Mouse (Mus musculus): ENCODE measurements around the gene Gm28539.

- no peak for TF ChIP-seq POU5F1 (IDR thresholded peaks at IDR 0.05; ENCODE audit: borderline replicate concordance, low read length)
- no peak for TF ChIP-seq CTCF (conservative IDR thresholded peaks at IDR 0.05; ENCODE audit: low read length)
- TF ChIP-seq NANOG (IDR thresholded peaks at IDR 0.05; ENCODE audit: borderline replicate concordance, low read length): no peak
These were observed 69.3 kb downstream of the Gm28539 start for GRCm38 (mm10) chr16:18905648-18906047.
